34 mouse cellular contexts compared by ENCODE assay signal in genomic region chr4:43709869-43710268, GRCm38 (mm10). TPM values are rescaled to one million over a fixed set of nuclear protein-coding genes. Genes with fewer than 3 reads are reported as not detected.
A peak's percentile ranks its signal among the peaks of the same experiment; 100 is the strongest.
DNase-seq lines count a peak whose midpoint lies in the region; ATAC-seq and TF ChIP-seq lines count a peak whose summit lies in the region.
"Had no signal": no experiment of that assay in that cellular context is flagged by ENCODE, and none has a peak within 500 bp of the region (broad histone marks: within the 10 kb centered on the region; RNA-seq: fewer than 3 reads in every experiment).

Gene Olfr71, minus strand, starts transcription at chr4:43710255.

- WGBS in lung, adult 2 months, result 43% methylated on average over 6 of the region's 6 CpGs
- 80% methylated on average over 6 of the region's 6 CpGs for WGBS in hindbrain, embryonic 14.5 days

- no peaks in the 10 kb centered on the region for H3K27me3 ChIP-seq in hindbrain, embryonic 14.5 days (ENCODE audit: control insufficient read depth, insufficient read depth, low read length)
- H3K27me3 ChIP-seq: intestine, embryonic 15.5 days; Patski; stomach, embryonic 15.5 days had no signal

- H3K4me2 ChIP-seq in hindbrain, embryonic 14.5 days (replicated peaks), result no peak within 1 kb of the TSS
- H3K4me2 ChIP-seq: intestine, embryonic 15.5 days; kidney, embryonic 15.5 days; limb, embryonic 15.5 days; stomach, embryonic 15.5 days had no signal

- no peak for TF ChIP-seq CTCF in lung, adult 2 months (IDR thresholded peaks at IDR 0.05; ENCODE audit: insufficient read depth, low read length)

- no peak within 1 kb of the TSS for H3K4me3 ChIP-seq in lung, adult 2 months (replicated peaks; ENCODE audit: extremely low read depth, low read depth, low read length)
- H3K4me3 ChIP-seq in hindbrain, embryonic 14.5 days (replicated peaks; ENCODE audit: low read length), result no peak within 1 kb of the TSS
- H3K4me3 ChIP-seq: embryonic facial prominence, embryonic 10.5 days; forebrain, embryonic 10.5 days; heart, embryonic 15.5 days; intestine, embryonic 15.5 days; kidney, embryonic 15.5 days; left cerebral cortex, adult 2 months; limb, embryonic 15.5 days; midbrain, embryonic 10.5 days; stomach, embryonic 15.5 days had no signal

- no peak for ATAC-seq in hindbrain, embryonic 14.5 days (ENCODE audit: low FRiP score)
- ATAC-seq: forebrain, embryonic 16.5 days; hindbrain, embryonic 16.5 days; intestine, embryonic 15.5 days; Patski had no signal

- no peaks in the 10 kb centered on the region for H3K4me1 ChIP-seq in lung, adult 2 months (ENCODE audit: control insufficient read depth, insufficient read depth, low read length)
- no peaks in the 10 kb centered on the region for H3K4me1 ChIP-seq in hindbrain, embryonic 14.5 days (replicated peaks; ENCODE audit: control insufficient read depth, insufficient read depth, low read length)
- H3K4me1 ChIP-seq: intestine, embryonic 15.5 days had no signal

- intact Hi-C loops in heart, postnatal 10 days (cut with DNase I), result loop anchor here (5.0 kb wide), 1 partner anchor 278 kb away; no protein-coding TSS in a partner anchor

- no peak within 1 kb of the TSS for H3K9ac ChIP-seq in hindbrain, embryonic 14.5 days
- H3K9ac ChIP-seq: heart, embryonic 15.5 days; intestine, embryonic 15.5 days; kidney, embryonic 15.5 days; limb, embryonic 15.5 days; stomach, embryonic 15.5 days had no signal

- H3K36me3 ChIP-seq in hindbrain, embryonic 14.5 days (replicated peaks; ENCODE audit: control insufficient read depth, insufficient read depth), result no peaks in the 10 kb centered on the region
- H3K36me3 ChIP-seq: embryonic facial prominence, embryonic 10.5 days; forebrain, embryonic 10.5 days; G1E; heart, embryonic 15.5 days; intestine, embryonic 15.5 days; kidney, embryonic 15.5 days; limb, embryonic 15.5 days; midbrain, embryonic 10.5 days; stomach, embryonic 15.5 days had no signal

- H3K9me3 ChIP-seq in hindbrain, embryonic 14.5 days (ENCODE audit: control insufficient read depth, low read length), result no peaks in the 10 kb centered on the region
- H3K9me3 ChIP-seq: embryonic facial prominence, embryonic 10.5 days; forebrain, embryonic 10.5 days; G1E; heart, embryonic 15.5 days; intestine, embryonic 15.5 days; kidney, embryonic 15.5 days; limb, embryonic 15.5 days; midbrain, embryonic 10.5 days; stomach, embryonic 15.5 days had no signal

- DNase-seq in adrenal gland, postnatal 10 days, result peak; percentile 54
- no peak for DNase-seq in adrenal gland, adult (ENCODE audit: inconsistent age in 2 of 2, low spot score in 1 of 2)
- peak; percentile 13 for DNase-seq in 416B (ENCODE audit: low read depth)
- DNase-seq in lung, adult 2 months, result peak; percentile 61
- DNase-seq in lung, postnatal 14 days, result peak; percentile 57
- DNase-seq in hindbrain, embryonic 14.5 days (ENCODE audit: low spot score), result no peak
- DNase-seq in urinary bladder, adult 18-20 months (ENCODE audit: low spot score in 2 of 2), result no peak
- DNase-seq in heart, postnatal 10 days, result no peak
- DNase-seq: adrenal gland, postnatal 25 days; cerebellum, adult 9-11 months; gastrocnemius, postnatal 36 days; kidney, postnatal 4 days; layer of hippocampus, adult 9-11 months; left cerebral cortex, postnatal 4 days; thymus, postnatal 36 days had no signal

- no peak within 1 kb of the TSS for H3K27ac ChIP-seq in hindbrain, embryonic 14.5 days
- H3K27ac ChIP-seq: embryonic facial prominence, embryonic 10.5 days; forebrain, embryonic 10.5 days; intestine, embryonic 15.5 days; kidney, embryonic 15.5 days; left cerebral cortex, adult 2 months; limb, embryonic 15.5 days; midbrain, embryonic 10.5 days; stomach, embryonic 15.5 days had no signal

- no peak for TF ChIP-seq POLR2A in lung, adult 2 months (IDR thresholded peaks at IDR 0.05; ENCODE audit: borderline replicate concordance, extremely low read depth, low read depth, low read length)

RNA-seq across cellular contexts. Expression of gene Olfr71, which starts in this region (rescaled TPM):
- not detected for total RNA-seq in adrenal gland, postnatal 10 days (2021)
- polyA plus RNA-seq in lung, adult 2 months (2012; rRNA removed), result 0.37 and 0.67 TPM in 2 replicates
- not detected in 2 replicates for polyA plus RNA-seq in hindbrain, embryonic 14.5 days (2014; fragmentation: Nextera tagmentation; extraction: Ambion mirVana)
- not detected for total RNA-seq in heart, postnatal 10 days (2021)
- total RNA-seq: adrenal gland, postnatal 25 days; CH12.LX; gastrocnemius, postnatal 36 days; heart, adult 8-10 months; hematopoietic stem cell, adult 5-6 weeks; left cerebral cortex, adult 2 months; left cerebral cortex, postnatal 4 days; neutrophil, adult 5-6 weeks had no signal
- polyA plus RNA-seq: cortical plate, adult 2 months; embryonic facial prominence, embryonic 10.5 days; forebrain, embryonic 10.5 days; forebrain, embryonic 16.5 days; G1E; heart, embryonic 15.5 days; intestine, embryonic 15.5 days; kidney, embryonic 15.5 days; limb, embryonic 15.5 days; liver, embryonic 16.5 days; midbrain, embryonic 10.5 days; Patski; stomach, embryonic 15.5 days had no signal

Comparison
In these comparisons a context has a peak if more than half of its experiments do, and no peak if none do; other contexts are left out.
1. Peak in DNase-seq in adrenal gland, postnatal 10 days; RNA of the gene not detected or under 1 TPM.
2. Peak in DNase-seq in lung, adult 2 months; RNA of the gene not detected or under 1 TPM.
3. DNase-seq: peak in 416B (single experiment) and lung, postnatal 14 days (single experiment); none in adrenal gland, adult (0 of 2), hindbrain, embryonic 14.5 days (single experiment), urinary bladder, adult 18-20 months (0 of 2) and heart, postnatal 10 days (0 of 2).